Mouse (Mus musculus) midbrain, embryonic 11.5 days (tissue): Measurements from ENCODE around the gene 1700012B07Rik. TPM values are rescaled to one million over a fixed set of nuclear protein-coding genes. Genes with fewer than 3 reads are reported as not detected.

ENCODE experiments used
- ATAC-seq: fragments of 200-750 bp; cut with Nextera tagmentation; 2 replicates; pipeline ENCODE4 v1.8.0; 2017; ENCODE audit warnings: moderate TSS enrichment, moderate library complexity; ENCODE audit not compliant: low FRiP score
- DNase-seq: peaks from one replicate; pipeline ENCODE4 v3.0.0; 2015; ENCODE audit warnings: low spot score; ENCODE audit errors: missing footprints
- H3K27ac ChIP-seq: fragments of 300-500 bp; sonication (generic); 2 replicates; pipeline ENCODE4 v1.5.1; 2014; ENCODE audit warnings: low read depth, low read length
- H3K27me3 ChIP-seq: fragments of 300-500 bp; sonication (generic); 2 replicates; pipeline ENCODE4 v1.6.1; 2014; ENCODE audit warnings: mild to moderate bottlenecking, low read length, moderate library complexity, mixed read lengths; ENCODE audit not compliant: control insufficient read depth, insufficient read depth
- H3K36me3 ChIP-seq: fragments of 300-500 bp; sonication (generic); 2 replicates; pipeline ENCODE4 v1.6.1; 2014; ENCODE audit warnings: mild to moderate bottlenecking, low read length, moderate library complexity, mixed read lengths; ENCODE audit not compliant: control insufficient read depth, insufficient read depth
- H3K4me1 ChIP-seq: fragments of 300-500 bp; sonication (generic); 2 replicates; pipeline ENCODE4 v1.6.1; 2014; ENCODE audit warnings: low read length; ENCODE audit not compliant: control insufficient read depth, insufficient read depth
- H3K4me2 ChIP-seq: fragments of 300-500 bp; sonication (generic); 2 replicates; pipeline ENCODE4 v1.6.1; 2014; ENCODE audit warnings: mild to moderate bottlenecking, moderate library complexity
- H3K4me3 ChIP-seq: fragments of 300-500 bp; sonication (generic); 2 replicates; pipeline ENCODE4 v1.5.1; 2014; ENCODE audit warnings: low read depth, low read length
- H3K9ac ChIP-seq: fragments of 300-500 bp; sonication (generic); 2 replicates; pipeline ENCODE4 v1.6.1; 2014; ENCODE audit warnings: low read length
- H3K9me3 ChIP-seq: fragments of 300-500 bp; sonication (generic); 2 replicates; pipeline ENCODE4 v1.6.1; 2016; ENCODE audit warnings: low read length; ENCODE audit not compliant: control insufficient read depth
- WGBS: fragments of 180-500 bp; shearing (Covaris S2); extraction: QIAGEN DNeasy Blood & Tissue Kit; methylation state at CpG from one replicate; pipeline ENCODE4 v1.1.7; 2014; 5-methylcytosine and 5-hydroxymethylcytosine counted together
- polyA plus RNA-seq: library from polyadenylated mRNA; unstranded; fragments of >200 nt; fragmentation: Nextera tagmentation; extraction: Ambion mirVana; gene quantifications from 2 replicates; pipeline ENCODE4 v1.2.1, GENCODE M21; 2014

The 1700012B07Rik gene
- polyA plus RNA-seq, 1 experiment from 2014 or later: not detected

DNA sequence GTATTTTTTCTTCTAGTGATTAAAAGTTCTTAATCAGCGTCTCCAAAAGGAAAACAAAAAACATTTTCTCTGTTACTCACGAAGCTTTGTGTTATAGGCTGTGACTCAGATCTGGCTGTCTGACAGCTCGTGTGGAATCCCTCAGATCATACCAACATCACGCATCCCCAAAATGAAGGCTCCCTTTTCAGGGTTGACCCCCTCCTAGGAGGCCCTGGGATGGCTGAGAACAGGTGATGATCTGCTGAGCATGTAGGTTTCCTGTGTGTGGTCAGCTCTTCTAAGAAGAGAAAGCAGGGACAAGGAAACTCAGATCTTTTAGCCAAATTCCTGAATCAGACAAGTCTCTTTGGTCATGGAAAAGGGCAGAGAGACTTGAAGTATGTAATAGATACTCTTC lies 82.6 kb downstream of the 1700012B07Rik start:
- no peak overlapping the region for H3K4me3 ChIP-seq
- ATAC-seq: no peak

DNA sequence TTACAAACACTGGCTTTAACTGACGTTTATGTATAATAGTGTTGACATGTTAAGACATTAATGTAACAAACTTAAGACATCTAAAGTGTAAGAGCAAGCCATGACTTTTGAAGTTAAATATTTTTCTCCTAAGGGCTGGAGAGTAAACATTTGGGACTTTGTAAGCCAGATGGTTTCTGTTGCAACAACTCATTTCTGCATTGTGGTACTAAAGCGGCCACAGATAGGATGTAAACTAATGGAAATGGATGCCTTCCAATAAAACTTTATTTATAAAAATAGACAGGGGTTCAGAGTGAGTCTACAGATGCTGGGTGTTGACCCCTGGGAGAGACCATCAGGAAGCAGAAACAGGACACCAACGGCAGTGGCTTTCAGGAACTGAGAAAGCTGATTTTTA lies 89.9 kb downstream of the 1700012B07Rik start:
- Histone ChIP-seq H3K4me1 (no peaks in the 10 kb centered on the region), H3K9ac (no peak overlapping the region), H3K27ac (no peak overlapping the region), H3K4me3 (no peak overlapping the region), H3K27me3 (no peaks in the 10 kb centered on the region), H3K9me3 (no peaks in the 10 kb centered on the region), H3K36me3 (no peaks in the 10 kb centered on the region), H3K4me2 (no peak overlapping the region)
- ATAC-seq: no peak
- 77% methylated on average over 3 of the region's 3 CpGs for WGBS
- no peak for DNase-seq

More for the DNA sequence above, 82.6 kb downstream of the 1700012B07Rik start:
- H3K9me3 ChIP-seq: no peaks in the 10 kb centered on the region
- no peaks in the 10 kb centered on the region for H3K27me3 ChIP-seq
- H3K36me3 ChIP-seq: no peaks in the 10 kb centered on the region
- DNase-seq: no peak
- H3K27ac ChIP-seq: no peak overlapping the region
- H3K4me2 ChIP-seq: no peak overlapping the region
- no peak overlapping the region for H3K9ac ChIP-seq
- WGBS: 86% methylated on average over 4 of the region's 4 CpGs
- H3K4me1 ChIP-seq: no peaks in the 10 kb centered on the region

Other genes with a start within 250 kb of the 1700012B07Rik start
- 11.1 and 12.4 TPM in 2 replicates for gene Wipi1, start 216.1 kb downstream of the 1700012B07Rik start, polyA plus RNA-seq
- 435 and 478 TPM in 2 replicates for gene Prkar1a, start 178.6 kb downstream of the 1700012B07Rik start, polyA plus RNA-seq
- gene Fam20a, start 105.8 kb downstream of the 1700012B07Rik start, polyA plus RNA-seq: 1.9 and 2.7 TPM in 2 replicates
- gene Abca8b, start 167.8 kb upstream of the 1700012B07Rik start, polyA plus RNA-seq: 0.31 and 0.47 TPM in 2 replicates